Mouse (Mus musculus): ENCODE data around the gene H2afy. TPM values are rescaled to one million over a fixed set of nuclear protein-coding genes. Genes with fewer than 3 reads are reported as not detected.

Gene H2afy
- polyA plus RNA-seq, 1 experiment from 2014 or later: 244 TPM

- Histone ChIP-seq H3K9ac (replicated peaks) (no peak overlapping the region), H3K27me3 (replicated peaks) (no peaks in the 10 kb centered on the region), H3K27ac (replicated peaks) (no peak overlapping the region), H3K36me3 (peaks cover 65% of the 10 kb centered on the region), H3K4me1 (0 out of 2 replicates have a peak, but pooled peaks cover 7% of the 10 kb centered on the region), H3K4me3 (replicated peaks) (no peak overlapping the region), H3K9me3 (replicated peaks) (no peaks in the 10 kb centered on the region), H3K4me2 (no peak overlapping the region)
- 95% methylated on average over 10 of the region's 10 CpGs for WGBS
- no peak for ATAC-seq (ENCODE audit: low FRiP score)
Observed at GRCm38 (mm10) chr13:56125632-56126031, 10.5 kb downstream of the H2afy start.

- H3K4me3 ChIP-seq (replicated peaks): no peak overlapping the region
- H3K9me3 ChIP-seq (replicated peaks): no peaks in the 10 kb centered on the region
- no peak for ATAC-seq (ENCODE audit: low FRiP score)
- peaks cover 10% of the 10 kb centered on the region; the same call in 1 of the 2 replicates for H3K4me1 ChIP-seq
- no peak overlapping the region for H3K27ac ChIP-seq (replicated peaks)
- no peak overlapping the region for H3K9ac ChIP-seq (replicated peaks)
- peaks cover 64% of the 10 kb centered on the region for H3K36me3 ChIP-seq
- no peak overlapping the region for H3K4me2 ChIP-seq
- WGBS: 94% methylated on average over 5 of the region's 5 CpGs
- H3K27me3 ChIP-seq (replicated peaks): no peaks in the 10 kb centered on the region
Observed at GRCm38 (mm10) chr13:56123075-56123474, 13.1 kb downstream of the H2afy start.

- Histone ChIP-seq H3K9ac (replicated peaks) (no peak overlapping the region), H3K9me3 (replicated peaks) (no peaks in the 10 kb centered on the region), H3K4me3 (replicated peaks) (no peak overlapping the region), H3K4me2 (no peak overlapping the region), H3K4me1 (peaks cover 47% of the 10 kb centered on the region), H3K27ac (replicated peaks) (no peak overlapping the region; the same call in 1 of the 2 replicates), H3K36me3 (peaks cover 29% of the 10 kb centered on the region), H3K27me3 (replicated peaks) (no peaks in the 10 kb centered on the region)
- 77% methylated on average over 9 of the region's 9 CpGs for WGBS
- no peak for ATAC-seq (ENCODE audit: low FRiP score)
Observed at GRCm38 (mm10) chr13:56117991-56118765, 18.0 kb downstream of the H2afy start.

- no peak overlapping the region for H3K4me2 ChIP-seq
- no peak overlapping the region for H3K4me3 ChIP-seq (replicated peaks)
- peaks cover 70% of the 10 kb centered on the region for H3K4me1 ChIP-seq
- no peaks in the 10 kb centered on the region for H3K9me3 ChIP-seq (replicated peaks)
- no peak overlapping the region for H3K9ac ChIP-seq (replicated peaks)
- 0 out of 2 replicates have a peak overlapping the region, but pooled peaks have one; percentile 37 for H3K27ac ChIP-seq (replicated peaks)
- ATAC-seq (ENCODE audit: low FRiP score): no peak
- peaks cover 14% of the 10 kb centered on the region for H3K36me3 ChIP-seq
- no peaks in the 10 kb centered on the region for H3K27me3 ChIP-seq (replicated peaks)
- 41% methylated on average over 3 of the region's 3 CpGs for WGBS
Observed at GRCm38 (mm10) chr13:56115906-56116305, 20.3 kb downstream of the H2afy start.

GRCm38 (mm10) chr13:56115386-56115785 is 20.8 kb downstream of the H2afy start:
- no peak for ATAC-seq (ENCODE audit: low FRiP score)
- Histone ChIP-seq H3K36me3 (peaks cover 8% of the 10 kb centered on the region; the same call in 1 of the 2 replicates), H3K4me1 (peaks cover 75% of the 10 kb centered on the region), H3K4me2 (no peak overlapping the region), H3K27me3 (replicated peaks) (no peaks in the 10 kb centered on the region), H3K4me3 (replicated peaks) (no peak overlapping the region), H3K27ac (replicated peaks) (peak overlapping the region; percentile 64), H3K9ac (replicated peaks) (no peak overlapping the region), H3K9me3 (replicated peaks) (no peaks in the 10 kb centered on the region)
- 59% methylated on average over 9 of the region's 9 CpGs for WGBS

GRCm38 (mm10) chr13:56113431-56114248 is 22.5 kb downstream of the H2afy start:
- H3K9ac ChIP-seq (replicated peaks): no peak overlapping the region
- H3K9me3 ChIP-seq (replicated peaks): no peaks in the 10 kb centered on the region
- peak overlapping the region; percentile 45 for H3K27ac ChIP-seq (replicated peaks)
- no peaks in the 10 kb centered on the region for H3K27me3 ChIP-seq (replicated peaks)
- no peak overlapping the region for H3K4me2 ChIP-seq
- WGBS: 77% methylated on average over 19 of the region's 19 CpGs
- H3K4me3 ChIP-seq (replicated peaks): no peak overlapping the region
- ATAC-seq (ENCODE audit: low FRiP score): 0 out of 2 replicates have a peak, but pooled peaks have one; percentile 3
- H3K4me1 ChIP-seq: peaks cover 93% of the 10 kb centered on the region
- peaks cover 8% of the 10 kb centered on the region; the same call in 1 of the 2 replicates for H3K36me3 ChIP-seq

- H3K4me3 ChIP-seq (replicated peaks): no peak overlapping the region
- H3K9ac ChIP-seq (replicated peaks): no peak overlapping the region
- WGBS: 44% methylated on average over 13 of the region's 13 CpGs
- 0 out of 2 replicates have a peak, but pooled peaks have one; percentile 4 for ATAC-seq (ENCODE audit: low FRiP score)
- H3K4me1 ChIP-seq: peaks cover 92% of the 10 kb centered on the region
- peaks cover 7% of the 10 kb centered on the region; the same call in 1 of the 2 replicates for H3K36me3 ChIP-seq
- peak overlapping the region; percentile 45 for H3K27ac ChIP-seq (replicated peaks)
- no peaks in the 10 kb centered on the region for H3K27me3 ChIP-seq (replicated peaks)
- H3K9me3 ChIP-seq (replicated peaks): no peaks in the 10 kb centered on the region
- peak overlapping the region; percentile 9; the same call in 1 of the 2 replicates for H3K4me2 ChIP-seq
Observed at GRCm38 (mm10) chr13:56112980-56113379, 23.2 kb downstream of the H2afy start.

- Histone ChIP-seq H3K36me3 (0 out of 2 replicates have a peak, but pooled peaks cover 3% of the 10 kb centered on the region), H3K4me2 (no peak overlapping the region), H3K27ac (replicated peaks) (peak overlapping the region; percentile 45; the same call in 1 of the 2 replicates), H3K4me1 (peaks cover 87% of the 10 kb centered on the region), H3K4me3 (replicated peaks) (no peak overlapping the region), H3K9ac (replicated peaks) (no peak overlapping the region), H3K9me3 (replicated peaks) (no peaks in the 10 kb centered on the region), H3K27me3 (replicated peaks) (no peaks in the 10 kb centered on the region)
- no peak for ATAC-seq (ENCODE audit: low FRiP score)
- WGBS: 39% methylated on average over 4 of the region's 4 CpGs
Observed at GRCm38 (mm10) chr13:56112496-56112895, 23.7 kb downstream of the H2afy start.

- Histone ChIP-seq H3K27me3 (replicated peaks) (no peaks in the 10 kb centered on the region), H3K9ac (replicated peaks) (no peak overlapping the region), H3K4me1 (peaks cover 81% of the 10 kb centered on the region), H3K9me3 (replicated peaks) (no peaks in the 10 kb centered on the region), H3K27ac (replicated peaks) (no peak overlapping the region; the same call in 1 of the 2 replicates), H3K4me3 (replicated peaks) (no peak overlapping the region), H3K36me3 (no peaks in the 10 kb centered on the region), H3K4me2 (no peak overlapping the region)
- ATAC-seq (ENCODE audit: low FRiP score): no peak
- WGBS: 79% methylated on average over 6 of the region's 6 CpGs
Observed at GRCm38 (mm10) chr13:56111601-56112000, 24.6 kb downstream of the H2afy start.

- ATAC-seq (ENCODE audit: low FRiP score): no peak
- 69% methylated on average over 19 of the region's 19 CpGs for WGBS
- no peaks in the 10 kb centered on the region for H3K27me3 ChIP-seq (replicated peaks)
- H3K4me2 ChIP-seq: no peak overlapping the region
- no peak overlapping the region; the same call in 1 of the 2 replicates for H3K27ac ChIP-seq (replicated peaks)
- no peaks in the 10 kb centered on the region for H3K36me3 ChIP-seq
- no peak overlapping the region for H3K9ac ChIP-seq (replicated peaks)
- no peaks in the 10 kb centered on the region for H3K9me3 ChIP-seq (replicated peaks)
- H3K4me3 ChIP-seq (replicated peaks): no peak overlapping the region
- H3K4me1 ChIP-seq: peaks cover 74% of the 10 kb centered on the region
Observed at GRCm38 (mm10) chr13:56110694-56111531, 25.2 kb downstream of the H2afy start.

GRCm38 (mm10) chr13:56109703-56110102 is 26.5 kb downstream of the H2afy start:
- Histone ChIP-seq H3K36me3 (peaks cover 2% of the 10 kb centered on the region; the same call in 1 of the 2 replicates), H3K9ac (replicated peaks) (0 out of 2 replicates have a peak overlapping the region, but pooled peaks have one; percentile 26), H3K4me2 (no peak overlapping the region), H3K27ac (replicated peaks) (peak overlapping the region; percentile 51), H3K9me3 (replicated peaks) (no peaks in the 10 kb centered on the region), H3K27me3 (replicated peaks) (no peaks in the 10 kb centered on the region), H3K4me1 (peaks cover 72% of the 10 kb centered on the region), H3K4me3 (replicated peaks) (no peak overlapping the region)
- 72% methylated on average over 4 of the region's 4 CpGs for WGBS
- ATAC-seq (ENCODE audit: low FRiP score): no peak

Data from neural tube, embryonic 15.5 days (tissue).